Mouse (Mus musculus): ENCODE data around the gene Cdkn1b.

- no peak for TF ChIP-seq CTCF (IDR thresholded peaks at IDR 0.05; ENCODE audit: extremely low read depth, insufficient read depth, insufficient read length, insufficient replicate concordance)
- no peak for TF ChIP-seq POLR2A (IDR thresholded peaks at IDR 0.05; ENCODE audit: low read depth, low read length)
Observed at GRCm38 (mm10) chr6:134879556-134879955, 40.6 kb upstream of the Cdkn1b start.

Measured in spleen, adult 2 months (tissue).